Mouse (Mus musculus) embryonic facial prominence, embryonic 10.5 days (tissue): Measurements from ENCODE around the gene Akt1s1. TPM values are rescaled to one million over a fixed set of nuclear protein-coding genes. Genes with fewer than 3 reads are reported as not detected.

Source experiments
- DNase-seq: peaks from one replicate; pipeline ENCODE4 v3.0.0-alpha.2; 2017; ENCODE audit warnings: low spot score
- H3K27ac ChIP-seq: fragments of 300-500 bp; sonication (generic); replicated peaks from 2 replicates; pipeline ENCODE4 v1.5.1; 2016; ENCODE audit warnings: mild to moderate bottlenecking
- H3K27me3 ChIP-seq: fragments of 300-500 bp; sonication (generic); replicated peaks from 2 replicates; pipeline ENCODE4 v1.6.1; 2016; ENCODE audit warnings: low read depth, mild to moderate bottlenecking; ENCODE audit not compliant: poor library complexity, severe bottlenecking
- H3K36me3 ChIP-seq: fragments of 300-500 bp; sonication (generic); replicated peaks from 2 replicates; pipeline ENCODE4 v1.6.1; 2016; ENCODE audit warnings: mild to moderate bottlenecking, moderate library complexity
- H3K4me1 ChIP-seq: fragments of 300-500 bp; sonication (generic); 2 replicates; pipeline ENCODE4 v1.6.1; 2016
- H3K4me3 ChIP-seq: fragments of 300-500 bp; sonication (generic); 2 replicates; pipeline ENCODE4 v1.5.1; 2016; ENCODE audit warnings: mild to moderate bottlenecking, moderate library complexity
- H3K9me3 ChIP-seq: fragments of 300-500 bp; sonication (generic); 2 replicates; pipeline ENCODE4 v1.6.1; 2016; ENCODE audit warnings: mild to moderate bottlenecking
- WGBS: fragments of 180-500 bp; shearing (Covaris S2); methylation state at CpG from one replicate; pipeline ENCODE4 v1.1.7; 2016; 5-methylcytosine and 5-hydroxymethylcytosine counted together
- polyA plus RNA-seq: library from polyadenylated mRNA; unstranded; fragments of >200 nt; fragmentation: Nextera tagmentation; extraction: Ambion mirVana; gene quantifications from 2 replicates; pipeline ENCODE4 v1.2.1, GENCODE M21; 2016

Gene Akt1s1
- polyA plus RNA-seq, 1 experiment from 2014 or later, result 95.4 TPM

DNA sequence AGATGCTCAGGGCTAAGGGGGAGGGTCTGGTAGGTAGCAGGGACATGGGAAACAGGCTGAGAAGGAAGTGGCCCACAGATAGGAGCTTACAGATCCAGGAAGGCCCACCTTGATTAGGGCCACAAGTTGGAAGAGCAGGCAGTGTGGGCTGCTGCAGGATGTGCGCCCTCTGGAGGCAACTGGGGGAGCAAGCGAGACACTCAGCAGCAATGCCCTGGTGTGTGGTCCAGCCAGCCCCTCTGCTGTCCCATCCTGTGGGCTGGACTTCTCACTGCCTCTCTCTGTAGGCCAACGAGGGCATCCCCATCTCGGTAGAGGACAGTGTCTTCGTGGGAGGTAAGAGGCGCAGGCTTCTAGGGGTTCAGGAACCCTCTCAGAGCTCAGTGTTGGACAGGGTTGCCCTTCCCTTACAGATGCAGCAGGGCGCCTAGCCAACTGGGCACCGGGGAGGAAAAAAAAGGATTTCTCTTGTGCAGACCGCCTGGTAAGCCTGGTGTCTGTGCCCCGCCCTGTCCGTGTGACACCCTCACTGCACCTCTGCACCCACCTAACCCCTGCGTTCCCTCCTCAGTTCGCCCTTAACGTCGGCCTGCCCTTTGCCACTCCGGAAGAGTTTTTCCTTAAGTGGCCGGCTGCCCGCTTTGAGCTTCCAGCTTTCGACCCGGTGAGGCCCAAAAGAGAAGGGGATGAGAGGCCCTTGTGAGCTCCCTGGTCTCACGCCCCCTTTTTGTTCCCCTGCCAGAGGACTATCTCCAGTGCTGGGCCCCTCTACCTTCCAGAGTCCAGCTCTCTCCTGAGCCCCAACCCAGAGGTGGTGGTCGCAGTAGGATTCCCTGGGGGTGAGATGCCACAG is 12.0 kb downstream of the Akt1s1 start:
- Histone ChIP-seq H3K9me3 (no peaks in the 10 kb centered on the region), H3K4me1 (peaks cover 53% of the 10 kb centered on the region), H3K27ac (peak overlapping the region; percentile 67), H3K4me3 (peak overlapping the region; percentile 16), H3K27me3 (no peaks in the 10 kb centered on the region), H3K36me3 (peaks cover 66% of the 10 kb centered on the region)
- WGBS, result 62% methylated on average over 22 of the region's 22 CpGs
- DNase-seq, result peak; percentile 85

DNA sequence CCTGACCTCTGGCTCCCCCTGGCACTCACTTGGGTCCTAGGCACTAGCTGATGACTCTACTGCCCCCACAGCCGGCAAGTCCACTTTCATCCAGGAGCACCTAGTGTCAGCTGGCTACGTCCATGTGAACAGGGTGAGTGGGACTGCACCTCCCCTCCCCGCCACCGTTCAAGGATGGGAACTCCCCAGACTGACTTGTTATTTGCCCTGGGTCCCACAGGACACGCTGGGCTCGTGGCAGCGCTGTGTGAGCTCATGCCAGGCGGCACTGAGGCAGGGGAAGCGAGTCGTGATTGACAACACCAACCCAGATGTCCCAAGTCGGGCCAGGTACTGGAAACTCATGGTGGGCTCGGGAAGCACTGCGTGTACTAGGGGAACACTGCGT is 12.6 kb downstream of the Akt1s1 start:
- DNase-seq, result no peak
- H3K27ac ChIP-seq, result no peak overlapping the region
- WGBS, result 84% methylated on average over 14 of the region's 14 CpGs
- H3K4me1 ChIP-seq, result peaks cover 57% of the 10 kb centered on the region
- peak overlapping the region; percentile 16; the same call in 1 of the 2 replicates for H3K4me3 ChIP-seq
- no peaks in the 10 kb centered on the region for H3K9me3 ChIP-seq
- H3K36me3 ChIP-seq, result peaks cover 72% of the 10 kb centered on the region
- H3K27me3 ChIP-seq, result no peaks in the 10 kb centered on the region

DNA sequence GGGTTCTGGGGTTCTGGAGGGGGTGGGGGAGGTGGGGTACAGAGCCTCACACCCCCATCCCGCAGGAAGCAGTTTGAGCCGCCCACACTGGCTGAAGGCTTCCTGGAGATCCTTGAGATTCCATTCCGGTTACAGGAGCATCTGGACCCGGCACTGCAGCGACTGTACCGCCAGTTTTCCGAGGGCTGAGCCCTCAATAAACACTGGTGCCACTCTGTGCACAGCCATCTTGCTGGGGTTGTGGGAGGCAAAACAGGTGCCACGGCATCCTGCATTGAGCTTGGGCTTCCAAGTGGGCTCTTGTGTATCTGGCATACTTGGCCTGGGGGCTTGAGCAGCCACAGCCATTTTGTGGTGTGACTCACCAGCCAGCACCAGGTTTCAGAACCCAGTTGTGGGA is 13.6 kb downstream of the Akt1s1 start:
- 87% methylated on average over 8 of the region's 8 CpGs for WGBS

DNA sequence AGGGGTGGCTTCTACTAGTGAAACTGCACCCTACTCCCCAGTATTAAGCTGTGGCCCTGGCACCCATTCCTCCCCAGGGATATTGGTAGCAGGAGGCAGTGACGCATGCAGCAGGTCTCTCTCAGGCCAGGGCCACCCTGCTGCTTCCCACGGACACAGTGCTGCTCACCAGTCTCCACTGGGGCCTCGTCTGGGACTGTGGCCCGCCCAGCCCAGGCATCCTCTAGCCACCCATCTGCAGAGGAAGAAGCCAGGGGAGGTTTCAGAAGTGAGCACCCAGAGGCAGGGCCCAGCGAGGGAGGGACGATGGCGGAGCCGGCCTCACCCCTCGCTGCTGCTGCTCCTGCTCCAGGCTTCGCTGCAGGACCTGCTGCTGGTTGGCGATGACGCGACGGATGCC is 14.4 kb downstream of the Akt1s1 start:
- H3K4me3 ChIP-seq, result peak overlapping the region; percentile 9; the same call in 1 of the 2 replicates
- H3K36me3 ChIP-seq, result peaks cover 90% of the 10 kb centered on the region
- no peak overlapping the region for H3K27ac ChIP-seq
- peaks cover 59% of the 10 kb centered on the region for H3K4me1 ChIP-seq
- no peaks in the 10 kb centered on the region for H3K9me3 ChIP-seq
- WGBS, result 90% methylated on average over 14 of the region's 14 CpGs
- no peak for DNase-seq
- H3K27me3 ChIP-seq, result no peaks in the 10 kb centered on the region

More for the DNA sequence above, 13.6 kb downstream of the Akt1s1 start:
- H3K27ac ChIP-seq, result no peak overlapping the region
- DNase-seq, result no peak
- 0 out of 2 replicates have a peak overlapping the region, but pooled peaks have one; percentile 2 for H3K4me3 ChIP-seq
- no peaks in the 10 kb centered on the region for H3K9me3 ChIP-seq
- H3K4me1 ChIP-seq, result peaks cover 59% of the 10 kb centered on the region
- H3K36me3 ChIP-seq, result peaks cover 82% of the 10 kb centered on the region
- H3K27me3 ChIP-seq, result no peaks in the 10 kb centered on the region

DNA sequence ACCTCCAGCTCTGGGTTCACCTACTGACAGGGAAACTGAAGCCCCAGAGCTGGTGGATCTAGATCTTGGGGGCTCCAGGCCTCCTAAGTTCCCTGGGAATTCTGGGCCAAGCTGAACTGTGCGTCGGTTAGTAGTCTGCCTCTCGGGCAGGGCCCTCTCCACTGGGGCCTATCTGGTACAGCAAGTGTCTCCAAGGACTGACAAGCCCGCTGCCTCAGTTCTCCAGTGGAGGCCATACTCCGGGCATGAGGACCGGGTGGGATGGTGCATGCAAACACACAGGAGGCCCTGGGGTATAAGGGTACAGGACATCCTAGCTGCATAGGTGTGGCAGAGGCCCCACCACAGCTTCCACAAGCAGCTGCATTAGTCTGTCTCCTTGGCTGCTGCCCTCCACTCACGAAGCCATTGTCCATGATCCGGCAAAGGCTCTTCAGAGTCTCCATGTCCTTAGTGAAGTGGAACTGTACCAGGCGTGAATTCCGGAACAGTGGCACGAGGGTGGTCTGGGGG is 15.2 kb downstream of the Akt1s1 start:
- H3K9me3 ChIP-seq, result no peaks in the 10 kb centered on the region
- no peaks in the 10 kb centered on the region for H3K27me3 ChIP-seq
- WGBS, result 90% methylated on average over 11 of the region's 11 CpGs
- H3K4me1 ChIP-seq, result peaks cover 58% of the 10 kb centered on the region
- no peak for DNase-seq
- H3K4me3 ChIP-seq, result peak overlapping the region; percentile 13; the same call in 1 of the 2 replicates
- H3K27ac ChIP-seq, result no peak overlapping the region
- peaks cover 89% of the 10 kb centered on the region for H3K36me3 ChIP-seq

DNA sequence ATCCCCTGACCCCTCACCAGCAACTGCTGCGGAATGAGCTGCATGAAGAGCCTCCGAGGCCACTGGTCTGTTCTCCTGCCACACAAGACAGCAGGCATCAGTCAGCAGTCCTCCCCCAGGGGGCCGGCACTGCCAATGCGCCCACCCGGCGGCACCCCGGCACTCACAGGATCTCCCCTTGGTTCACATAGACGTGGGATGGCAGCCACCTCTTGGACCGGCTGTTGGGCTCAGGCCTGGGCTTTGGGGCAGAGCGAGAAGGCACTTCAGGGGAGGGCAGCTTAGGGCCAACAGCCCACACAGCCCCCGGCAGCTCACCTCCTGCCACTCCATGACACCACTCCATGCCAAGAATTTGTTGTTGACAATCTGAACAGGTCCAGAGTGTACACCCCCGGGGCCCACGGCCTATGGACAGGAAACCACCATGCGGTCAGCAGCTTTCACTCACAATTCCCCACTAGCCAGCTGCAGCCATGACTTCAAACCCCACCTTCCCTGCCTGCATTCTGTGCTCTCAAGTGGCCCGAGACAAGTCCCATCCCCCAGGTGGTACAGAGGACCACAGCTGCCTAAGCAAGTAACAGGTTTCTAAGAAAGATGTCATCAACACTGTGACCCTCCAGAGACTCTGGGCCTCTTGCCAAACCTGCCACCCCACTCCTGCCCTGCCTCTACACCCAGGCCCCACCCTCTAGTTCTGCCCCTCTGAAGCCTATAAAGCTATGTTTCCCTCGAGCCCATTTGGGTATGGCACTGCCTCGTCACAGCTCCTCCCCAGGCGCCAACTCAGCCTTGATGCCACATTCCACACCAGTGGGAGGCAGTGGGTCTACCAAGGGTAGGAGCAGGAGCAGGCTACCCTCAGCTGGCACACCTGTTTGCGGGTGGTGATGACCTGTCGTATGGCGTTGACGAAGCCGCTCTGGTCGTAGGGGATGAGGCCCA is 16.1 kb downstream of the Akt1s1 start:
- H3K36me3 ChIP-seq, result peaks cover 84% of the 10 kb centered on the region
- H3K27me3 ChIP-seq, result no peaks in the 10 kb centered on the region
- WGBS, result 88% methylated on average over 24 of the region's 24 CpGs
- peaks cover 58% of the 10 kb centered on the region for H3K4me1 ChIP-seq
- no peak overlapping the region for H3K27ac ChIP-seq
- DNase-seq, result no peak
- H3K9me3 ChIP-seq, result no peaks in the 10 kb centered on the region
- H3K4me3 ChIP-seq, result peak overlapping the region; percentile 27; the same call in 1 of the 2 replicates

DNA sequence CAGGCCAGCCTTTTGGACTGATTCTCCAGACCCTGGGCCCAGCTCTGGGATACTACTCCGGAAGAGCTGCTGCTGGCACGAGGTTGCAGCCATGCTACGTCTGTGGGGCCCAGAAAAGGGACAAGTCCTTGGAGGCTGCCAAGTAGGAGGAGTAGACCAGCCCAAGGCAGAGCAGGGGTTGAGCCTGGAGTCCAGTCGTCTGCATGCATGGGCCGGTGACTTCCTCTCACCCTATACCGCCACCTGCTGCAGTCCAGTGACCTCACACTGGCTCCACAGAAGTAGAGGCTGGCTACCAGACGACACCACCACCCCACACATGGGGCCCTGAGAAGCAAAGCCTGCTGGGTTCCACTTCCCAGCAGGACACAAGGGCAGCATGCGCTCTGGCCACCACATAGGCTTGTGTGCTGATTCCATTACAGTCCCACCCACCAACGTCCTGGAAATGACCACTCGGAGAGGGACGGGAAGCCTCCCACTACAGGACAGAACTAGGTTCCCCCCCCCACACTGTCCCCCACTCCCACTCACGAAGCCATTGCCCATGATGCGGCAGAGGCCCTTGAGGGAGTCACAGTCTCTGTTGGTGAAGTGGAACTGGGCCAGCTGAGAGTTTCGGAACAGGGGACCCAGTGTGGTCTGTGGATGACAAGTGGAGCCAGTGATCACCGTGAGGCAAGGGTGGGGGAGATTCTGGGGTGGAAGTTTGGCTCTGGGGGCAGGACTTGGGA is 17.7 kb downstream of the Akt1s1 start:
- 74% methylated on average over 15 of the region's 15 CpGs for WGBS
- Histone ChIP-seq H3K36me3 (peaks cover 71% of the 10 kb centered on the region), H3K4me1 (peaks cover 51% of the 10 kb centered on the region), H3K9me3 (no peaks in the 10 kb centered on the region), H3K27me3 (no peaks in the 10 kb centered on the region), H3K4me3 (peak overlapping the region; percentile 98), H3K27ac (peak overlapping the region; percentile 48; the same call in 1 of the 2 replicates)
- no peak for DNase-seq

DNA sequence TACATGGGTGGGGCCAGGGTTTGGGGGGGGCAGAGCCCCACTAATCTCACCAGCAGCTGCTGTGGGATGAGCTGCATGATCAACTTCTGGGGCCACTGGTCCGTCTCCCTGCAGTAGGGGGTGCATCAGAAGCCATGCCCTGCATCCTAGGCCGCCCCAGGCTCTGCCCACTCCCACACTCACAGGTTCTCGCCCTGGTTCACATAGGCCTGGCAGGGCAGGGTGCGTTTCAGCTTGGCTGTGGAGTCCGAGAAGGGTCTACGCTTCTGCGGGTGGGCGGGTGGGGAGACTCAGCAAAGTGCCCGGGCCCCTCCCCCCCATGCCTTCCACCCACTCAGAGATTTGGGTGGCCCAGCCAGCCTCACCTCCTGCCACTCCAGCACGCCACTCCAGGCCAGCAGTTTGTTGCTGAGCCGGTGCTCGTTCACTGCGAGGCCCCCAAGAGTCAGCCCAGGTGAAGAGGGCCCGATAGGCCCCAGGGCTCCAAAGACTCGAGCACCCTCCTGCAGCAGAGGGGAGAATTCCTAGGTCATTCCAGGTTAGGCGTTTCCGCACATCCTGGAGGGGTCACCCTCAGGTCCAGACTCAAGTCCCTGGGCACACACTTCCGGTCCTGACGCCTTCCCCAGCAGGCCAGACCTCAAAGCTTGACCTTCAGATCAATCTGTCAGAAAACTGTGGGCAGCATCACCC is 18.4 kb downstream of the Akt1s1 start:
- DNase-seq, result no peak
- Histone ChIP-seq H3K27ac (peak overlapping the region; percentile 48), H3K27me3 (no peaks in the 10 kb centered on the region), H3K9me3 (no peaks in the 10 kb centered on the region), H3K36me3 (peaks cover 64% of the 10 kb centered on the region), H3K4me3 (peak overlapping the region; percentile 98), H3K4me1 (peaks cover 49% of the 10 kb centered on the region)
- 78% methylated on average over 19 of the region's 19 CpGs for WGBS

DNA sequence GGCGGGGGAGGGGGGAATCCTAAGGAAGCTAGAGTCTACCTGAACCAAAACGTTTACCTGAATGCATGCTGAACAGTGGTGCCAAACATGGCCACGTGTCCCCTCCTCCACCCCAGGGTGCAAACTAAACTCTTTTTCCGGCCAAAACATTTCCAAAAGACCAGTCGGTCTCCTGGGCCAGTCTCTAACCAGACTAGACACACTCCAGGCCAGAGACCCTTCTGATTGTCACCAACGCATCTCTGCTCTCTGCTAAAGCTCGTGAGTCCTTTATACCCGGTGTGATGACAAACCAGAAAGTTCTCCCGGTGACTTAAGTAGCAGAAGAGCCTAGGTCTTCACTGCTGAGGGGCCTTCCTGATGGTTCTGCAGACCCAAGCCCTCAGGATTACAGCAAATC is 19.0 kb downstream of the Akt1s1 start:
- Histone ChIP-seq H3K4me3 (peak overlapping the region; percentile 98), H3K36me3 (peaks cover 58% of the 10 kb centered on the region), H3K27ac (0 out of 2 replicates have a peak overlapping the region, but pooled peaks have one; percentile 14), H3K27me3 (no peaks in the 10 kb centered on the region), H3K4me1 (peaks cover 50% of the 10 kb centered on the region), H3K9me3 (no peaks in the 10 kb centered on the region)
- DNase-seq, result no peak
- 63% methylated on average over 9 of the region's 9 CpGs for whole genome bisulfite sequencing

DNA sequence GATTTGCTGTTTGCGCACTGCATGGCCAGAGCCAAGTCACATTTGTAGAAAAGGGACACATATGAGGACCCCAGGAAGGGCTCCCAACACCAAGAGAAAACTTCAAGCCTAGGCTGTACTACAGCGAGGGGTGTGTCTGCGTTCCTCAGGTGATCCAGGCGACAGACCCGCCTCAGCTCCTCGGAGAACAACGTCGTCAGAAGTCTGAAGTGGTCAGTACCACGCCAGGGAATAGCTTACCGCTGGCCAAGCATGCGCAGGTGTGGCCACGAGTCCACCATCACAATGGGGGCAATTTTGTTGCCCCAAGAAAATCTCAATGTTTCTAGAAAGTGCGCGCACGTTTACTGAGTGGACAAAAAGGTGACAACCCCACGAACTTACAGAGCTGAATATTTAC is 19.7 kb downstream of the Akt1s1 start:
- WGBS, result 8% methylated on average over 16 of the region's 16 CpGs
- Histone ChIP-seq H3K4me3 (peak overlapping the region; percentile 98), H3K27me3 (no peaks in the 10 kb centered on the region), H3K36me3 (peaks cover 51% of the 10 kb centered on the region), H3K9me3 (no peaks in the 10 kb centered on the region), H3K27ac (peak overlapping the region; percentile 100), H3K4me1 (peaks cover 57% of the 10 kb centered on the region)
- DNase-seq, result peak; percentile 26

DNA sequence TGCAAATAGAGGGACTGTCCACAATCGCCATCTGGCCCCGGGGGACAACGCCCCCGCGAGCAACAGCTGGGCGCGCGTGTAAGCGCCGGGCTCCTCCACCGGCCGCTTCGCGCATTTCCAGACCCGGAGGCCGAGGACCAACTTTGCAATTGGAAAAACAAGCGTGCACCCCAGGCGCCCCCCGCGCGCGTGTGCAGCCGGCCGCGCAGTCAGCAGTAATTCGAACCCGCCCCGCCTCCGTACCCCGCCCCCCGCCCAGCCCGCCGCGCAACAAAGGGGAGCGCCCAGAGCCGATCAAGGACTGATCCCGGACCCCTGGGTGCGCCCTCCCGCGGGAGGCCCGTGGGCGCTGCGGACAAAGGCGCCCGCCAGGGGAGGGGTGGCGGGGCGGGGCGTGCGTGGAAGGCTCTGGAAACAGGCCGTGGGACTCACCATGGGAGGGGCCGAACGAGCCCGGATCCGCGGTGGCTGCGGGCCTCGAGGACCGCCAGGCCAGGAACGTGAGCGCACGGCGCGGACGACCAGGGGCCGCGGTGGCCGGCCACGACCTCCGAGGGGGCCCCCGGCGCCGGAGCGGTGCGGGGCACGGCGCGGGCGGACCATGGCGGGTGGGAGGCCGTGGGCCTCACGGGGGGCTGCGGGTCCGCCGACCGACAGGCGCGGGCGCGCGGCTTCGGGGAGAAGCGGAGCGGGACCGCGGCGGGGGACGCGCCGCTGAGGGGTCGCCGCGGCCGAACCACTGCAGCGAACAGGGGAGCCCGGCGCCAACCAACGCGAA is 20.3 kb downstream of the Akt1s1 start:
- under 1% methylated on average over 108 of the region's 108 CpGs for WGBS
- H3K4me3 ChIP-seq, result peak overlapping the region; percentile 98
- H3K4me1 ChIP-seq, result peaks cover 58% of the 10 kb centered on the region
- no peaks in the 10 kb centered on the region for H3K9me3 ChIP-seq
- H3K36me3 ChIP-seq, result peaks cover 44% of the 10 kb centered on the region
- DNase-seq, result peak; percentile 88
- H3K27ac ChIP-seq, result peak overlapping the region; percentile 100
- no peaks in the 10 kb centered on the region for H3K27me3 ChIP-seq
